Mouse (Mus musculus): ENCODE measurements around the gene Mettl3. TPM values are rescaled to one million over a fixed set of nuclear protein-coding genes. Genes with fewer than 3 reads are reported as not detected.

Mettl3 gene
- polyA plus RNA-seq, 1 experiment, result 30.5 TPM

GRCm38 (mm10) chr14:52277210-52277609, 27.7 kb downstream of the Mettl3 start:
- H3K4me3 ChIP-seq, result no peak overlapping the region
- H3K27me3 ChIP-seq (ENCODE audit: control insufficient read depth, insufficient read depth, insufficient read length), result no peaks in the 10 kb centered on the region
- no peak overlapping the region for H3K4me2 ChIP-seq (ENCODE audit: low read depth)
- peaks cover 26% of the 10 kb centered on the region for H3K79me2 ChIP-seq (ENCODE audit: control insufficient read depth, insufficient read depth)
- TF ChIP-seq MYOG (IDR thresholded peaks at IDR 0.05; ENCODE audit: control insufficient read depth in 1 of 3, insufficient read depth in 1 of 3, insufficient read length in 2 of 3, low read depth in 2 of 3) (no peak), USF1 (IDR thresholded peaks at IDR 0.05; ENCODE audit: low read depth) (no peak)
- peaks cover 9% of the 10 kb centered on the region for H3K36me3 ChIP-seq (ENCODE audit: control insufficient read depth, insufficient read depth)
- H3ac ChIP-seq (ENCODE audit: control insufficient read depth, insufficient read length), result no peak overlapping the region

- Histone ChIP-seq H3K4me2 (ENCODE audit: low read depth) (no peak overlapping the region), H3K36me3 (ENCODE audit: control insufficient read depth, insufficient read depth) (peaks cover 15% of the 10 kb centered on the region), H3ac (ENCODE audit: control insufficient read depth, insufficient read length) (no peak overlapping the region), H3K27me3 (ENCODE audit: control insufficient read depth, insufficient read depth, insufficient read length) (no peaks in the 10 kb centered on the region), H3K4me3 (no peak overlapping the region), H3K79me2 (ENCODE audit: control insufficient read depth, insufficient read depth) (no peaks in the 10 kb centered on the region)
- TF ChIP-seq MYOG (IDR thresholded peaks at IDR 0.05; ENCODE audit: control insufficient read depth in 1 of 3, insufficient read depth in 1 of 3, insufficient read length in 2 of 3, low read depth in 2 of 3) (no peak), E2F4 (IDR thresholded peaks at IDR 0.05; ENCODE audit: insufficient read depth) (no peak), TCF3 (IDR thresholded peaks at IDR 0.05; ENCODE audit: insufficient read length, low read depth) (no peak), REST (IDR thresholded peaks at IDR 0.05; ENCODE audit: insufficient read depth, insufficient read length) (no peak), POLR2AphosphoS2 (IDR thresholded peaks at IDR 0.05; ENCODE audit: insufficient read length, low read depth) (no peak), SRF (IDR thresholded peaks at IDR 0.05; ENCODE audit: control insufficient read depth, insufficient read length, low read depth) (no peak), POLR2A (IDR thresholded peaks at IDR 0.05; ENCODE audit: insufficient read length, low read depth) (no peak), MAX (IDR thresholded peaks at IDR 0.05; ENCODE audit: low read depth) (no peak), USF1 (IDR thresholded peaks at IDR 0.05; ENCODE audit: low read depth) (no peak), MYOD1 (IDR thresholded peaks at IDR 0.05; ENCODE audit: control insufficient read depth in 1 of 3, insufficient read length in 2 of 3, low read depth in 2 of 3) (no peak), TCF12 (IDR thresholded peaks at IDR 0.05; ENCODE audit: insufficient read depth, poor library complexity, severe bottlenecking) (no peak), CEBPB (IDR thresholded peaks at IDR 0.05; ENCODE audit: insufficient read depth, poor library complexity, severe bottlenecking) (no peak)
Measured at GRCm38 (mm10) chr14:52272781-52273180, 32.1 kb downstream of the Mettl3 start.

- Histone ChIP-seq H3K4me2 (ENCODE audit: low read depth) (peak within 1 kb of the TSS; percentile 98), H3ac (ENCODE audit: control insufficient read depth, insufficient read length) (peak within 1 kb of the TSS; percentile 37), H3K79me2 (ENCODE audit: control insufficient read depth, insufficient read depth) (peaks cover 45% of the 10 kb centered on the region), H3K27me3 (ENCODE audit: control insufficient read depth, insufficient read depth, insufficient read length) (no peaks in the 10 kb centered on the region), H3K4me3 (peak within 1 kb of the TSS; percentile 59), H3K36me3 (ENCODE audit: control insufficient read depth, insufficient read depth) (no peaks in the 10 kb centered on the region)
- peak; percentile 79 for TF ChIP-seq POLR2A (IDR thresholded peaks at IDR 0.05; ENCODE audit: insufficient read length, low read depth)
- no peak for TF ChIP-seq USF1 (IDR thresholded peaks at IDR 0.05; ENCODE audit: low read depth)
- TF ChIP-seq E2F4 (IDR thresholded peaks at IDR 0.05; ENCODE audit: insufficient read depth), result no peak
- peak; percentile 44 for TF ChIP-seq SRF (IDR thresholded peaks at IDR 0.05; ENCODE audit: control insufficient read depth, insufficient read length, low read depth)
- TF ChIP-seq MYOD1 (IDR thresholded peaks at IDR 0.05; ENCODE audit: control insufficient read depth in 1 of 3, insufficient read length in 2 of 3, low read depth in 2 of 3), result peak in 2 of 3 experiments; percentile 61 to 85
- no peak for TF ChIP-seq TCF12 (IDR thresholded peaks at IDR 0.05; ENCODE audit: insufficient read depth, poor library complexity, severe bottlenecking)
- peak; percentile 84 for TF ChIP-seq POLR2AphosphoS2 (IDR thresholded peaks at IDR 0.05; ENCODE audit: insufficient read length, low read depth)
- TF ChIP-seq TCF3 (IDR thresholded peaks at IDR 0.05; ENCODE audit: insufficient read length, low read depth), result peak; percentile 10
- TF ChIP-seq MAX (IDR thresholded peaks at IDR 0.05; ENCODE audit: low read depth), result no peak
- no peak for TF ChIP-seq REST (IDR thresholded peaks at IDR 0.05; ENCODE audit: insufficient read depth, insufficient read length)
- no peak for TF ChIP-seq CEBPB (IDR thresholded peaks at IDR 0.05; ENCODE audit: insufficient read depth, poor library complexity, severe bottlenecking)
- TF ChIP-seq MYOG (IDR thresholded peaks at IDR 0.05; ENCODE audit: control insufficient read depth in 1 of 3, insufficient read depth in 1 of 3, insufficient read length in 2 of 3, low read depth in 2 of 3), result peak in 2 of 3 experiments; percentile 53 to 83
Measured at GRCm38 (mm10) chr14:52257484-52258213, 47.3 kb downstream of the Mettl3 start, which contains the start of gene Chd8. Gene Chd8, minus strand, starts transcription at chr14:52257780.

DNA sequence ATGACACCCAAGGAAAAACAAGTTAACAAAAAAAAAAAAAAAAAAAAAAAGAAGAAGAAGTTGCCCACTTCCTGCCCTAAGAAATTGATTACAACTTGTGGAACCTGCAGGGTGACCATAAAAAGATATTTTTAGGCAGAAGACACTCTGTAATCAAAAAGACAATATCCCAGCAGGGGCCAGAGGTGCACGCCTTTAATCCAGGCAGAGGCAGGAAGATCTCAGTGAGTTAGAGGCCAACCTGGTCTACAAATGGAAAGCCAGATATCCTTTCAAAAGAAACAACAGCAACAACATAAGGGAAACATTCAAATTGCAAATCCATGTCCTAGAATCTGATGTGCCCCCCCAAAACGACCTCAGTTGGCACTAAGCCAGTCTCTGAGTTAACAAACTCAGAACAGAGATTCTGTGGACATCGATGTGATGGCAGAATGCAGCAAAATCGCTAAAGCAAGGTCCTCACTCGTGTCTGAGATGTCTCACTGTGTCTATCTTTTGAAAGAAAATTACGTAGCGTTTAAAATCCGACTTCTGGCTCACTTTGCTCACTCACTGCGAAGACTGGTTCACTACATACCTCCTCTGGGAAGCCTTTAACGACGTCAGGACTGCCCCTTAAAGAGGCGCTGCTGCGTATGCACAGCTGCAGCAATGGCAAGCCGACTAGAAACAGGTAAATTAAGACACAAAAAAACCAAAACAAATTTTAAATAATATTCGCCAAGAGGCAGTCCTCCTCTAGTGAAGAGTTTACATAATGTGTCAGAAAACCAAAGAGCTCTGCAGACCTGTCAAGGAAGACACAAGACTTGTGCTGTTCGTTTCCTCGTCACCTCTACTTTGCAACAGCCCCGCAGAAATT, 48.4 kb downstream of the Mettl3 start:
- Histone ChIP-seq H3K36me3 (ENCODE audit: control insufficient read depth, insufficient read depth) (no peaks in the 10 kb centered on the region), H3K4me3 (peak overlapping the region; percentile 59), H3K4me2 (ENCODE audit: low read depth) (peak overlapping the region; percentile 98), H3K79me2 (ENCODE audit: control insufficient read depth, insufficient read depth) (peaks cover 55% of the 10 kb centered on the region), H3ac (ENCODE audit: control insufficient read depth, insufficient read length) (peak overlapping the region; percentile 37), H3K27me3 (ENCODE audit: control insufficient read depth, insufficient read depth, insufficient read length) (no peaks in the 10 kb centered on the region)
- TF ChIP-seq MAX (IDR thresholded peaks at IDR 0.05; ENCODE audit: low read depth), result no peak
- no peak for TF ChIP-seq USF1 (IDR thresholded peaks at IDR 0.05; ENCODE audit: low read depth)
- no peak for TF ChIP-seq POLR2AphosphoS2 (IDR thresholded peaks at IDR 0.05; ENCODE audit: insufficient read length, low read depth)
- no peak for TF ChIP-seq SRF (IDR thresholded peaks at IDR 0.05; ENCODE audit: control insufficient read depth, insufficient read length, low read depth)
- TF ChIP-seq MYOD1 (IDR thresholded peaks at IDR 0.05; ENCODE audit: control insufficient read depth in 1 of 3, insufficient read length in 2 of 3, low read depth in 2 of 3), result no peak
- no peak for TF ChIP-seq MYOG (IDR thresholded peaks at IDR 0.05; ENCODE audit: control insufficient read depth in 1 of 3, insufficient read depth in 1 of 3, insufficient read length in 2 of 3, low read depth in 2 of 3)
- no peak for TF ChIP-seq E2F4 (IDR thresholded peaks at IDR 0.05; ENCODE audit: insufficient read depth)
- TF ChIP-seq POLR2A (IDR thresholded peaks at IDR 0.05; ENCODE audit: insufficient read length, low read depth), result no peak
- TF ChIP-seq REST (IDR thresholded peaks at IDR 0.05; ENCODE audit: insufficient read depth, insufficient read length), result no peak
- no peak for TF ChIP-seq CEBPB (IDR thresholded peaks at IDR 0.05; ENCODE audit: insufficient read depth, poor library complexity, severe bottlenecking)
- TF ChIP-seq TCF12 (IDR thresholded peaks at IDR 0.05; ENCODE audit: insufficient read depth, poor library complexity, severe bottlenecking), result no peak
- TF ChIP-seq TCF3 (IDR thresholded peaks at IDR 0.05; ENCODE audit: insufficient read length, low read depth), result no peak
